Mouse (Mus musculus) ES-Bruce4 (cell line): Measurements from ENCODE around the gene Sned1. TPM values are rescaled to one million over a fixed set of nuclear protein-coding genes. Genes with fewer than 3 reads are reported as not detected.

Source experiments
- H3K27ac ChIP-seq: 2 replicates; pipeline ENCODE4 v1.5.1; 2012; ENCODE audit warnings: low read length, inconsistent platforms; ENCODE audit not compliant: insufficient read depth
- H3K27me3 ChIP-seq: 2 replicates; pipeline ENCODE4 v1.6.1; 2012; ENCODE audit warnings: mild to moderate bottlenecking, low read length, inconsistent platforms; ENCODE audit not compliant: control insufficient read depth, poor library complexity, insufficient read depth, severe bottlenecking
- H3K36me3 ChIP-seq: 2 replicates; pipeline ENCODE4 v1.6.1; 2012; ENCODE audit warnings: inconsistent platforms, mild to moderate bottlenecking, low read length, moderate library complexity; ENCODE audit not compliant: control insufficient read depth, poor library complexity, insufficient read depth, severe bottlenecking
- H3K4me1 ChIP-seq: one replicate; pipeline ENCODE4 v1.8.1; 2011; ENCODE audit warnings: low read length; ENCODE audit not compliant: control insufficient read depth, insufficient read depth
- H3K4me3 ChIP-seq: 2 replicates; pipeline ENCODE4 v1.5.1; 2011; ENCODE audit warnings: low read depth, mild to moderate bottlenecking, low read length
- H3K9ac ChIP-seq: 2 replicates; pipeline ENCODE4 v1.6.1; 2012; ENCODE audit warnings: low read depth, mild to moderate bottlenecking, inconsistent platforms; ENCODE audit not compliant: poor library complexity, severe bottlenecking
- H3K9me3 ChIP-seq: replicated peaks from 2 replicates; pipeline ENCODE4 v1.6.1; 2012; ENCODE audit warnings: mild to moderate bottlenecking, low read length, inconsistent platforms; ENCODE audit not compliant: control insufficient read depth, poor library complexity, insufficient read depth, severe bottlenecking
- CTCF ChIP-seq: IDR thresholded peaks from one replicate; pipeline ENCODE4 v1.8.1; 2011; ENCODE audit warnings: low read depth, low read length
- EP300 ChIP-seq: IDR thresholded peaks from 2 replicates; pipeline ENCODE4 v1.6.1; 2011; ENCODE audit warnings: low read depth, low read length; ENCODE audit not compliant: insufficient read depth
- POLR2A ChIP-seq: IDR thresholded peaks from one replicate; pipeline ENCODE4 v1.8.1; 2011; ENCODE audit warnings: low read length; ENCODE audit not compliant: insufficient read depth
- polyA plus RNA-seq: library from polyadenylated mRNA; stranded (reverse); fragments of >200 nt; gene quantifications from 2 replicates; pipeline ENCODE4 v1.2.4, GENCODE M21; 2011; ENCODE audit warnings: low read depth; ENCODE audit not compliant: missing spikeins, insufficient read depth, insufficient read length

Gene Sned1
- polyA plus RNA-seq, 1 experiment: 1.1 TPM

GRCm38 (mm10) chr1:93342648-93343503 lies 107.2 kb downstream of the Sned1 start, which contains the start of the genes Ppp1r7 and Pask:
Ppp1r7 (plus strand) TSS chr1:93342854.
Pask (minus strand) TSS chr1:93343482.
- H3K36me3 ChIP-seq: no peaks in the 10 kb centered on the region; the same call in none of the 2 replicates
- H3K27me3 ChIP-seq: no peaks in the 10 kb centered on the region
- peak within 1 kb of the TSS; percentile 86 for H3K9ac ChIP-seq
- H3K27ac ChIP-seq: no peak within 1 kb of the TSS
- TF ChIP-seq CTCF (no peak), POLR2A (no peak), EP300 (no peak)
- H3K4me1 ChIP-seq: no peaks in the 10 kb centered on the region
- no peaks in the 10 kb centered on the region for H3K9me3 ChIP-seq
- peak within 1 kb of the TSS; percentile 91 for H3K4me3 ChIP-seq

- no peak overlapping the region for H3K27ac ChIP-seq
- H3K27me3 ChIP-seq: no peaks in the 10 kb centered on the region
- no peaks in the 10 kb centered on the region for H3K9me3 ChIP-seq
- H3K36me3 ChIP-seq: no peaks in the 10 kb centered on the region; the same call in none of the 2 replicates
- H3K9ac ChIP-seq: peak overlapping the region; percentile 86
- TF ChIP-seq CTCF (no peak), POLR2A (peak; percentile 26)
- H3K4me1 ChIP-seq: no peaks in the 10 kb centered on the region
- H3K4me3 ChIP-seq: peak overlapping the region; percentile 91
These were observed 107.9 kb downstream of the Sned1 start for GRCm38 (mm10) chr1:93343504-93344047.

GRCm38 (mm10) chr1:93347176-93347575 lies 111.5 kb downstream of the Sned1 start:
- Histone ChIP-seq H3K9me3 (no peaks in the 10 kb centered on the region), H3K36me3 (peaks cover 14% of the 10 kb centered on the region), H3K27me3 (no peaks in the 10 kb centered on the region), H3K4me3 (no peak overlapping the region), H3K9ac (no peak overlapping the region), H3K27ac (no peak overlapping the region), H3K4me1 (no peaks in the 10 kb centered on the region)
- TF ChIP-seq POLR2A (no peak), CTCF (no peak), EP300 (no peak)

- H3K4me1 ChIP-seq: no peaks in the 10 kb centered on the region
- peaks cover 36% of the 10 kb centered on the region for H3K36me3 ChIP-seq
- H3K27me3 ChIP-seq: no peaks in the 10 kb centered on the region
- TF ChIP-seq CTCF: no peak
- no peak for TF ChIP-seq POLR2A
- no peak overlapping the region for H3K9ac ChIP-seq
- no peak overlapping the region for H3K27ac ChIP-seq
- H3K4me3 ChIP-seq: no peak overlapping the region
- no peaks in the 10 kb centered on the region for H3K9me3 ChIP-seq
These were observed 114.1 kb downstream of the Sned1 start for GRCm38 (mm10) chr1:93349701-93350100.

Other genes with a start within 250 kb of the Sned1 start
- not detected in 2 replicates for gene Aqp12, start 229.5 kb upstream of the Sned1 start, polyA plus RNA-seq
- 95.0 and 97.1 TPM in 2 replicates for gene Kif1a, start 133.9 kb upstream of the Sned1 start, polyA plus RNA-seq
- gene Agxt, start 100.6 kb upstream of the Sned1 start, polyA plus RNA-seq: not detected in 2 replicates
- gene 2310007B03Rik, start 74.9 kb upstream of the Sned1 start, polyA plus RNA-seq: 1.9 and 2.1 TPM in 2 replicates
- 0.09 TPM in 1 of 2 replicates, not detected in the other for gene Crocc2, start 67.1 kb upstream of the Sned1 start, polyA plus RNA-seq
- 25.7 and 29.1 TPM in 2 replicates for gene Mterf4, start 70.1 kb downstream of the Sned1 start, polyA plus RNA-seq
- 40.4 and 40.8 TPM in 2 replicates for gene Ppp1r7, start 107.0 kb downstream of the Sned1 start, polyA plus RNA-seq
- gene Pask, start 107.6 kb downstream of the Sned1 start, polyA plus RNA-seq: 25.6 and 26.0 TPM in 2 replicates
- gene Ano7, start 138.1 kb downstream of the Sned1 start, polyA plus RNA-seq: 0.32 TPM in 1 of 2 replicates, not detected in the other
- 226 and 232 TPM in 2 replicates for gene Hdlbp, start 243.0 kb downstream of the Sned1 start, polyA plus RNA-seq